Mouse (Mus musculus) embryonic fibroblast, embryonic 13.5 days (primary cell): ENCODE measurements around the gene Map3k4.

Experiments
- CTCF ChIP-seq: IDR thresholded peaks from 2 replicates; pipeline ENCODE4 v1.5.1; 2011; ENCODE audit warnings: mild to moderate bottlenecking, control low read depth, low read length, moderate library complexity, borderline replicate concordance; ENCODE audit not compliant: insufficient read depth
- POLR2A ChIP-seq: IDR thresholded peaks from 2 replicates; pipeline ENCODE4 v1.6.1; 2011; ENCODE audit warnings: low read depth, mild to moderate bottlenecking, control low read depth, low read length, moderate library complexity

GRCm38 (mm10) chr17:12204246-12204645, 114.3 kb downstream of the Map3k4 start:
- no peak for TF ChIP-seq POLR2A
- TF ChIP-seq CTCF = no peak
